Comparison of ENCODE assay signal across 18 mouse cellular contexts in the genomic region with DNA sequence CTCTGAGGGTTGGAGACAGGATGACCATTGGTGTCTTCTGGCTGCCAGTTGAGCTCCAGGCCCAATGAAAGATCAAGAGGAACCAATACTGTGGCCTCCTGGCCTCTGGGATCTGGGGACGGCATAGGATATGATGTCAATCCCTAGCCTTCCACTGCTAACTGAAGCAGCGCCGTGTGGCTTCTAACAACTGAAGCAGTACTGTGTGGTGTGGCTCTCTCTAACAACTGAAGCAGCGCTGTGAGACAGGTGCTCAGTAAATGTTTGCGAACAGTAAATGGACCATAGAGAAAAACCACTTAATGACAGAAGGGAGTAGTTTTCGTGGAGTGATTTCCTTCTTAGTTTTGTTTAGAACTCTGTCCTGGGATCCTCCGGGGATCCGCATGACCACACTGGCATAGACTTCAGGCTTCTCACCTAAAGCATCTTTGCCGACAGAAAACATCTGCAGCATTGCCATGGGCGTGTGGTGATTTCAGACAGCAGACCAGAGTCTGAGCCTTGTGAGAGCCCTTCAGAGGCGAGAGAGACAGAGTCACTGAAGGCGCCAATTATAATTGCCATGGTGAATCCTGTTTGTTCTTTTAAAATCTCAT.
"Had no signal": no experiment of that assay in that cellular context is flagged by ENCODE, and none has a peak within 500 bp of the region (broad histone marks: within the 10 kb centered on the region; RNA-seq: fewer than 3 reads in every experiment).

No protein-coding gene starts in this region.

- H3K4me2 ChIP-seq: lung, embryonic 14.5 days; midbrain, embryonic 13.5 days; neural tube, embryonic 13.5 days; neural tube, embryonic 15.5 days had no signal

- DNase-seq: lung, adult 18-20 months; lung, embryonic 14.5 days; lung, postnatal 10 days; lung, postnatal 4 days; retina, postnatal 1 day; right cerebral cortex, adult 18-20 months; right cerebral cortex, postnatal 25 days; right cerebral cortex, postnatal 4 days; spleen, adult 18-20 months; thymus, adult 18-20 months; thymus, postnatal 14 days; thymus, postnatal 36 days had no signal

- H3K36me3 ChIP-seq: midbrain, embryonic 10.5 days; midbrain, embryonic 13.5 days; neural tube, embryonic 13.5 days; neural tube, embryonic 15.5 days had no signal

- H3K9ac ChIP-seq: lung, embryonic 14.5 days; midbrain, embryonic 13.5 days; neural tube, embryonic 13.5 days; neural tube, embryonic 15.5 days had no signal

- H3K27me3 ChIP-seq: midbrain, embryonic 13.5 days; neural tube, embryonic 13.5 days; neural tube, embryonic 15.5 days had no signal

- H3K27ac ChIP-seq: midbrain, embryonic 10.5 days; midbrain, embryonic 13.5 days; neural tube, embryonic 13.5 days; neural tube, embryonic 15.5 days had no signal

- H3K4me3 ChIP-seq: midbrain, embryonic 10.5 days; midbrain, embryonic 13.5 days; myocyte; neural tube, embryonic 13.5 days; neural tube, embryonic 15.5 days had no signal

- ATAC-seq: midbrain, embryonic 13.5 days; midbrain, embryonic 16.5 days had no signal

- H3K9me3 ChIP-seq: midbrain, embryonic 10.5 days; midbrain, embryonic 13.5 days; neural tube, embryonic 13.5 days; neural tube, embryonic 15.5 days had no signal
